Mouse (Mus musculus): ENCODE results near the gene Olfr641.

DNA sequence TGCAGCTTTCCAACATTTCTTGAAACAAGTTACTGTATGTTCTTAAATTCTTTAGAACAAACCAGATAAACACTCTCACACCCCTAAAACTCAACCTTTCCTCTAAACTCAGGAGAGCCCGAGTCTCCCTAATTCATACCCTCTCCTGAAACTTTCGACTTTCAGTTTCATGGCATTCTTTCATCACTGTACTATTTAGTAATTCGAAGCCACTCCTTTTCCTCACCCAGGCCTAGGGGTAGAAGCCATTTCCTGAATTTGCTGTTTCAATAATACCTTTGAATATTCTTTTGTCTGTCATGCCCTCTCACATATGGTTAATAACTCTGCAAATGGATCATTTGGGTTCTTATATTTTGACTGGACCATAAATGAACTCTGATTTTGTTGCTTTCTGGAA is 8.3 kb upstream of the Olfr641 start:
- TF ChIP-seq CTCF (conservative IDR thresholded peaks at IDR 0.05; ENCODE audit: low read length) (no peak), POU5F1 (IDR thresholded peaks at IDR 0.05; ENCODE audit: borderline replicate concordance, low read length) (no peak), NANOG (IDR thresholded peaks at IDR 0.05; ENCODE audit: borderline replicate concordance, low read length) (no peak)

Data from E14TG2a.4 (cell line).